Mouse (Mus musculus): ENCODE results near the gene Piga. TPM values are rescaled to one million over a fixed set of nuclear protein-coding genes. Genes with fewer than 3 reads are reported as not detected.

Gene Piga
- polyA plus RNA-seq, 1 experiment from 2014 or later, result 7.6 TPM

DNA sequence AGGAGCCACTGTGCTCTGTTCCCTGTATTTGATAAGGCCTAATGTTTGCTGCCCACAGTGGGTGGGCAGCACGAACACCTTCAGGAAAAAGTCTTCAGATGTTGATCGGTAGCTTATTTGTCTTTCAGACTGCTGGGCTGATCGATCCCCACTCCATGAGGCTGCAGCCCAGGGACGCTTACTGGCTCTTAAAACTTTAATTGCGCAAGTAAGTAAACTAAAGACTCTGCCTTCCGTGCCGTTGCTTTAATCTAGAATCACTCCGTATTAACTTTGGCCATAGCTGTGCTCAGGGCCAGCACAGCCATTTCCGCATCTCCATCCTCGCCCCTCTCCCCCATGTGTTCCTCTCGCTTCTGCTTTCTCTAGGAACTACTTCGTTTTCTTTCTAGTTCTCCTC lies 26.0 kb downstream of the Piga start:
- Histone ChIP-seq H3K4me1 (replicated peaks; ENCODE audit: control insufficient read depth, insufficient read depth, low read length) (no peaks in the 10 kb centered on the region), H3K4me3 (replicated peaks; ENCODE audit: low read length) (no peak overlapping the region), H3K9me3 (ENCODE audit: control insufficient read depth, low read length) (no peaks in the 10 kb centered on the region), H3K4me2 (ENCODE audit: low read length) (no peak overlapping the region), H3K36me3 (ENCODE audit: control insufficient read depth, insufficient read depth) (no peaks in the 10 kb centered on the region), H3K9ac (replicated peaks; ENCODE audit: low read depth, low read length) (no peak overlapping the region), H3K27ac (ENCODE audit: low read length) (no peak overlapping the region), H3K27me3 (replicated peaks; ENCODE audit: control insufficient read depth, insufficient read depth, low read length) (no peaks in the 10 kb centered on the region)
- no peak for ATAC-seq
- 88% methylated on average over 12 of the region's 12 CpGs for WGBS

DNA sequence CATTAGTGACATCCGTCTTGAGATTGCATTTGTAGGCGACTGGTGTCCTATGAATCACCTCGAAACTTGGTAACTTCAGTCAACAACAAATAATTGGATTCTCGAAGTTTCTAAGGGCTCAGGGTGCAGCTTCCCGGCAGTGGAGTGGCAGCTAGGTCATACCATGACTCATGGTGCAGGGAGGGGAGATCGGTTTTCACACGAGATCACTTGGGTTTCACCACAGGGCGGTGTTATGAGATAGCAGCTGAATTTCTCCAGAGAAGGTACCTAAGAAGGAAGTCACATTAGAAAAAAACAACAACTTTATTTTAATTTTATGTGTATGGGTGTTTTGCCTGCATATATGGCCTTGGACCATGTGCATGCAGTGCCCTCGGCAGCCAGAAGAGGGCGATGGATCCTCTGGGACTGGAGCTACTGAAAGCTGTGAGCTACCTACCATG lies 26.5 kb downstream of the Piga start:
- 88% methylated on average over 10 of the region's 10 CpGs for WGBS
- H3K9ac ChIP-seq (replicated peaks; ENCODE audit: low read depth, low read length), result no peak overlapping the region
- no peak overlapping the region for H3K4me3 ChIP-seq (replicated peaks; ENCODE audit: low read length)
- no peak overlapping the region for H3K4me2 ChIP-seq (ENCODE audit: low read length)
- no peak for ATAC-seq
- H3K36me3 ChIP-seq (ENCODE audit: control insufficient read depth, insufficient read depth), result no peaks in the 10 kb centered on the region
- no peaks in the 10 kb centered on the region for H3K9me3 ChIP-seq (ENCODE audit: control insufficient read depth, low read length)
- H3K27ac ChIP-seq (ENCODE audit: low read length), result no peak overlapping the region
- H3K27me3 ChIP-seq (replicated peaks; ENCODE audit: control insufficient read depth, insufficient read depth, low read length), result no peaks in the 10 kb centered on the region
- no peaks in the 10 kb centered on the region for H3K4me1 ChIP-seq (replicated peaks; ENCODE audit: control insufficient read depth, insufficient read depth, low read length)

DNA sequence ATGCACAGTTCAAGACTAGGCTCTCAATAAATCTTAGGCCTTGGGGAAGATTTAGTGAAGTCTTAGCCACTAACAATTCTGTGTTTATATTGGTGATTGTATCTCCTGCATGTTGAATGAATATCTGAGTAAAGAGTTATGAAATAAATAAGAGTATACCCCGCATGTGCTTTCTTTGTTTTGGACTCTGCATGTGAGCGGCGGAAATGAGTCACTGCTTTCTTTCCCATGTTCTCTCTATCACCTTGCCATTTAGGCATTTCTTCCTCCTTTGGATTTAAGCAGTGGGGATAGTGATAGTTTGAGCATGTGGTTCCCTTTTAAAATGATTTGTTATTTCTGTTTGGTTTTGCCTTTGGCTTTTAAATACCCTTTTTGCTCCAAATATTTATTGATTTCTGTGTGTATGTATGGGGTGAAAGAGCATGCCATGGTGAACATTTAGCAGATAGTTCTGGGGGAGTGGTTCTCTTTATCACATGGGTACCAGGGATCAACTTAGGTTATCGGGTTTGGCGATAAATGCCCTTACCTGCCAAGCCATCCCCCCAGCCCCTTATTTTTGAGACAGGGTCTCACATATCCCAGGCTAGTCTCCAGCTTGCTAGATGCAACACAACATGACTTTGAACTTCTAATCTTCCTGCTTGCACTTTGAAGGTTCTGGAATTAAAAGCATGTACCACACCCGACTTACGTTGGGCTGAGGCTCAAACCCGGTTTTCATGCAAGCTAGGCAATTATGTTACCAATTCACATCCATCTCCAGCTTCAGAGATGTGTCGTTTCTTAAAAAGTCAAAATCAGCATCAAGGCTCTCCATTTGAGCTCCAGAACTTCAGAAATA lies 27.5 kb downstream of the Piga start:
- Histone ChIP-seq H3K4me1 (replicated peaks; ENCODE audit: control insufficient read depth, insufficient read depth, low read length) (no peaks in the 10 kb centered on the region), H3K4me2 (ENCODE audit: low read length) (no peak overlapping the region), H3K27ac (ENCODE audit: low read length) (no peak overlapping the region), H3K36me3 (ENCODE audit: control insufficient read depth, insufficient read depth) (no peaks in the 10 kb centered on the region), H3K9me3 (ENCODE audit: control insufficient read depth, low read length) (no peaks in the 10 kb centered on the region), H3K4me3 (replicated peaks; ENCODE audit: low read length) (no peak overlapping the region), H3K27me3 (replicated peaks; ENCODE audit: control insufficient read depth, insufficient read depth, low read length) (no peaks in the 10 kb centered on the region), H3K9ac (replicated peaks; ENCODE audit: low read depth, low read length) (no peak overlapping the region)
- 95% methylated on average over 9 of the region's 9 CpGs for WGBS
- no peak for ATAC-seq

DNA sequence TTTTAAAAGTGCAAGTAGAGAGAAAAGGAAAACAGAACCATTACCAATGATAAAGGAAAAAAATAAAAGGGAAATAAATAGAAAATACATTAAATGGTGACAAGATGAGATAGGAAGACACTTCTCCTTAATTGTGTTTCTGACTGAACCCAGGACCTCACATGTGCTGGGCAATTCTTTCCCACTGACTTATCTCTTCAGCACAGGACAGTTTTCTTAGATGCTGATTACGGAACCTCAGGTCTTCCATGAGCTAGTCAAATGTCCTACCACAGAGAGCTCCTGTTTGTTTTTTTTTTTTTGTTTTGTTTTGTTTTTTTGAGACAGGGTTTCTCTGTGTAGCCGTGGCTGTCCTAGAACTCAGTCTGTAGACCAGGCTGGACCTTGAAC lies 28.1 kb downstream of the Piga start:
- H3K27ac ChIP-seq (ENCODE audit: low read length), result no peak overlapping the region
- no peak overlapping the region for H3K4me3 ChIP-seq (replicated peaks; ENCODE audit: low read length)
- no peak for ATAC-seq
- no peak overlapping the region for H3K4me2 ChIP-seq (ENCODE audit: low read length)
- no peak overlapping the region for H3K9ac ChIP-seq (replicated peaks; ENCODE audit: low read depth, low read length)
- no peaks in the 10 kb centered on the region for H3K27me3 ChIP-seq (replicated peaks; ENCODE audit: control insufficient read depth, insufficient read depth, low read length)
- WGBS, result 85% methylated on average over 2 of the region's 2 CpGs
- H3K4me1 ChIP-seq (replicated peaks; ENCODE audit: control insufficient read depth, insufficient read depth, low read length), result no peaks in the 10 kb centered on the region
- H3K9me3 ChIP-seq (ENCODE audit: control insufficient read depth, low read length), result no peaks in the 10 kb centered on the region
- no peaks in the 10 kb centered on the region for H3K36me3 ChIP-seq (ENCODE audit: control insufficient read depth, insufficient read depth)

DNA sequence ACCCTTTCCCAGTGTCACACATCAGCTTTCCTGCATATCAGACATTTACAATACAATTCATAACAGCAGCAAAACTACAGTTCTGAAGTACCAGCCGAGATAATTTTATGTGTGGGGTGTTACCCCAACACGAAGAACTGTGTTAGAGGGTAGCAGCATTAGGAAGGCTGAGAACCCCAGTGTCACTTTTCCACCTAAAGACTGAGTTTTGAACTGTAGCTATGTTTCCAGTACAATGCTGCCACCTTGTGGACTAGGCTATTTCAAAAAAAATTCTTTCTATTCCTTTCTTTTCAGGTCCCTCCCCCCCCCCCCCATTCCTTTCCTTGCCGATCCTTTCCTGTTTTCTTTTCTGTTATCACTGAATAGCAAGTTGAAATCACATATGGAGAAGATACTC lies 29.6 kb downstream of the Piga start:
- no peak overlapping the region for H3K27ac ChIP-seq (ENCODE audit: low read length)
- no peak overlapping the region for H3K4me2 ChIP-seq (ENCODE audit: low read length)
- H3K9ac ChIP-seq (replicated peaks; ENCODE audit: low read depth, low read length), result no peak overlapping the region
- H3K4me3 ChIP-seq (replicated peaks; ENCODE audit: low read length), result no peak overlapping the region
- ATAC-seq, result no peak
- no peaks in the 10 kb centered on the region for H3K9me3 ChIP-seq (ENCODE audit: control insufficient read depth, low read length)
- H3K36me3 ChIP-seq (ENCODE audit: control insufficient read depth, insufficient read depth), result no peaks in the 10 kb centered on the region
- no peaks in the 10 kb centered on the region for H3K27me3 ChIP-seq (replicated peaks; ENCODE audit: control insufficient read depth, insufficient read depth, low read length)
- 45% methylated on average over 3 of the region's 3 CpGs for WGBS
- H3K4me1 ChIP-seq (replicated peaks; ENCODE audit: control insufficient read depth, insufficient read depth, low read length), result no peaks in the 10 kb centered on the region

DNA sequence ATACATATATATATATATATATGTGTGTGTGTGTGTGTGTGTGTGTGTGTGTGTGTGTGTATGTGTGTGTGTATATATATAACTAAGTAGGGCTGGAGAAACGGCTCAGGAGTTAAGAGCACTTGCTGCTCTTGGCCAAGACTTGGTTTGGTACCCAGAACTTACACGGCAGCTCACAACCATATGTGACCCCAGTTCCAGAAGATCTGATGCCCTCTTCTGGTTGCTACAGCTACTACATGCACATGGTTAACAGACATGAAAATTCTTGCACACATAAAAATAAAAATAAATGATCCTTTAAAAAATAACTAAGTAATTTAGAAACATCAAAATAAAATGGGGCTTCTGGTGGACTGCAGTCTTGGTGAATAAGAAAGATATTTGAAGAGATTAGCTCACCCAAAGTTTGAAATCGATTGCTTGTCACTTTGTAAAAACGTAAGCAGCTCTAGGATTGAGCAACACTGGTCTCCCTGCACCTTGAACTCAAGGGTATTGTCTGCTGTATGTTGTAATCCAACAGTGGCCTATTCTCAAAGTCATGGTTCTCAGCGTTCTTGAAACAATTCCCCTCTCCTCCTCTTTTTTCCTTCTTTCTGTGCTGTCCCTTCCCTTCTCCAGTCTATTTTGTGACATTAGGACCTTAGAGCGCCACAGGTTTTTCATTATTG lies 39.8 kb downstream of the Piga start:
- Histone ChIP-seq H3K4me2 (ENCODE audit: low read length) (no peak overlapping the region), H3K27me3 (replicated peaks; ENCODE audit: control insufficient read depth, insufficient read depth, low read length) (no peaks in the 10 kb centered on the region), H3K9ac (replicated peaks; ENCODE audit: low read depth, low read length) (no peak overlapping the region), H3K36me3 (ENCODE audit: control insufficient read depth, insufficient read depth) (no peaks in the 10 kb centered on the region), H3K27ac (ENCODE audit: low read length) (no peak overlapping the region), H3K4me3 (replicated peaks; ENCODE audit: low read length) (no peak overlapping the region), H3K9me3 (ENCODE audit: control insufficient read depth, low read length) (no peaks in the 10 kb centered on the region), H3K4me1 (replicated peaks; ENCODE audit: control insufficient read depth, insufficient read depth, low read length) (no peaks in the 10 kb centered on the region)
- WGBS, result 80% methylated on average over 6 of the region's 6 CpGs
- ATAC-seq, result no peak

Other genes with a start within 250 kb of the Piga start
- gene Bmx, start 161.6 kb upstream of the Piga start, polyA plus RNA-seq (2015; fragmentation: Nextera tagmentation; extraction: Ambion mirVana), result 0.38 and 0.43 TPM in 2 replicates
- gene Pir, start 150.4 kb upstream of the Piga start, polyA plus RNA-seq (2015; fragmentation: Nextera tagmentation; extraction: Ambion mirVana), result 3.1 and 3.8 TPM in 2 replicates
- 0.60 and 1.2 TPM in 2 replicates for gene Vegfd, start 46.4 kb upstream of the Piga start, polyA plus RNA-seq (2015; fragmentation: Nextera tagmentation; extraction: Ambion mirVana)
- gene Asb11, start 17.2 kb downstream of the Piga start, polyA plus RNA-seq (2015; fragmentation: Nextera tagmentation; extraction: Ambion mirVana), result not detected in 2 replicates
- gene Asb9, start 86.5 kb downstream of the Piga start, polyA plus RNA-seq (2015; fragmentation: Nextera tagmentation; extraction: Ambion mirVana), result not detected in 2 replicates